Mouse (Mus musculus): ENCODE measurements at regions not wholly inside any gene's neighbourhood (a gene's known extent, or its start where the extent isn't known, plus 50 kb on each side); places are given as distances from the start of the nearest gene placed in this dataset.
"Not testable (repeated sequence)": the region's sequence is repeated elsewhere in the genome, so short reads cannot be mapped to it uniquely, and the experiment has no call there.

DNA sequence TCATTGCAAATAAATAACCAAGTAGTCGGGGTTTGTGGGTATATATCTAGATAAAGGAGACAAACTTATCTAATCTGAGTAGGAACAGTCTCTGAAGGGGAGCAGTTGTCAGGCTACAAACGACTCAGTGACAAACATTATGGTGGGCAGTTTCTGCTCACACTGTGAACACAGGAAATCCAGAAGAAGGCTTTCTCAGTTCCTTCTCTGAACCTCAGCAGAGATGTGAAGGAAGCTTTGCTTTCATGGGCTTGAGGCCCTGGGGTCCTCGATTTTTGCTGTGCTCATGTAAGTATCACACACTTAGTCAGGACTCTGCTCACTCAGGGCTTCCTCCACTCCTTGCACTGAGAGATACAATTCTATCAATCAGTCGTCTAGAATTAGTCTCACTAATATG, 994.7 kb upstream of the Foxg1 start:
- no peak for DNase-seq (ENCODE audit: low spot score in 2 of 2)

DNA sequence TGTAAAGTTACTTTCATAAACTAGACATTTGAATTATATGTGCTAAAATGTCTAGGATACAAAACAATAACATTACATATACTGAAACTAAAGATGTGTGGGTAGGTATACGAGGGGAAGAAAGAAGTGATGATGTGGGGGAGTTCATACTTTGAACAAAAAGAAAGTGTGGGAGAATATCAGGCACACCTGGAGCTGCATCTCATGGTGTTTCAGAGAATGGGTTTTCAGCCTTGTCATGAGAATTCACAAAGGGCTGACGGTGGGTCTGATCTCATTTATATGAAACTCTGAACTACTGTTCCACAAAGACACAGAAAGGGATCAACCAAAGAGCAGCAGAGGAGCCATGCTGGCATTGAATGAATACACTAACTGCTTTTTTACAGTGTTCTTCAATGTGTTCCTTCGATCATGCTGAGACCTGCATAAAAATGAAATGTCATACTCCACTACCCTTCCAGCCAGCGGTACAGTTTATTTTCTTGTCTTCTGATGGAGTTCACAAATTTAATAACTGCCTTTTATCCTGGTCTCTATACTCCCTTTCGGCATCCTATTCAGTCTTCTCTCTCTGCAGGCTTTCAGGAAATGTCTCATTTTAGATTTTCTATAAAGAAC, 994.2 kb upstream of the Foxg1 start:
- no peak for DNase-seq (ENCODE audit: low spot score in 2 of 2)

DNA sequence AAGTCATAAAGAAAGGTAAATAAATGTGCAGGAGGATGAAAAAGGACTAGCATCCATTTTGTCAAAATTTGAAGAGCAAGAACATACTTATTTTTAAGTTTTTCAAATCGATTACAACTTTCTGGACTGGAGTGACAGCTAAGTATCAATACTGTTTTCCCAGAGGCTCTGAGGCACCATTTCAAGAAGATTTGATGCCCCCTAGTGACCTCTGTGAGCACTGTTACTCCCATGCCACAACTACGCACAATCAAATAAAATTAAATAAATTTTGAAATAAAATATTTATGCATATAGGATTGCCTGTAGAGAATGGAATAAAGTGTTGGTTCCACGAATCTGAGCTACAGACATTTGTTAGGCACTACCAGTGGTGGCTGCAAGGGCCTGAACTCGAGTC, 991.5 kb upstream of the Foxg1 start:
- DNase-seq (ENCODE audit: low spot score in 2 of 2), result no peak

DNA sequence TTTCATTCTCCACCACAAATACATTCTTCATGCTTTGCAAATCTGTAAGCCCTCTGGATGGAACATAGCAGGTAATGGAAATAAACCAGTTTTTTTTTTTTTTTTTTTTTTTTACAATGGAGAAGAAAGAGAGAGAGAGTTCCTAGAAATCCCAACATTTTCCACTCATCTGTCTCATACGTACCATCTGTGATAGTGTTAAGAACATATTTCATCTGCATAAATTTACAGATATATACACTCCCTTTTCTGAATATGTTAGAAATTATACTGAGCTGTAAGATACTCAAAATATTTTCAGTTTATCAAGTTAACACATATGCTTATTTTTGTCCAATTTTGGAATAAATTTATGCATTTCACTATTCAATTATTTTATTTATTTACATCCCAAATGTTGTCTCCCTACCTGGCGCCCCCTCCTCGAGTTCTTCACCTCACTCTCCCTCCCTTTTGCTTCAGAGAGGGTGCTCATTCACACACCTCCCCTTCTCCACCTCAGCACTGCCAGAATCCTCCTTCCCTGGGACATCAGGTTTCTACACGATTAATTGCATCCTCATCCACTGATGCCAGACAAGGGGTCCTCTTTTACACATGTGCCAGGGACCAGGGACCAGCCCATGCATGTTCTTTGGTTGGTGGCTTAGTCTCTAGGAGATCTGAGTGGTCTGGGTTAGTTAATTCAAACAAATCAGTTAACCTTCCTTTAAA, 943.0 kb upstream of the Foxg1 start:
- DNase-seq (ENCODE audit: low spot score in 2 of 2), result no peak

DNA sequence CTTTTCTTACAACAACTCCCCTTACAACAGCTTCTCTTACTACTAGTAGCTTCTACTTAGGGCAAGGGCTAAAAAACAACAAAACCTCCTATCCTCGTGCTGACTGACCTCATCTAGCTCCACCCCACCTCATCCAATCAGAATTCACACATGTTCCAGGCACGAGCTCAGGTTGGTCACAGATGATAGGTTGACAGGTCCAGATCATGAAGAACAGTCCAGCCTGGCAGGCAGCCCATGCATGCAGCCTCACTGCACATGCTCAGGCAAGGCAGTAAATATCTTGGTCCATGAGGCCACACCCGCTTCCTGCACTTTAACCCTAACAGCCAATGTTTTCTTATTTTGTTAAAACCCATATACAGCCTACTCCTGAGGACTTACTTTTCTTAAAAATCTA, 933.7 kb upstream of the Foxg1 start:
- not testable (repeated sequence) for DNase-seq (ENCODE audit: low spot score in 2 of 2)

GRCm38 (mm10) chr12:48462392-48462791, 920.1 kb upstream of the Foxg1 start:
- DNase-seq (ENCODE audit: low spot score in 2 of 2), result no peak

DNA sequence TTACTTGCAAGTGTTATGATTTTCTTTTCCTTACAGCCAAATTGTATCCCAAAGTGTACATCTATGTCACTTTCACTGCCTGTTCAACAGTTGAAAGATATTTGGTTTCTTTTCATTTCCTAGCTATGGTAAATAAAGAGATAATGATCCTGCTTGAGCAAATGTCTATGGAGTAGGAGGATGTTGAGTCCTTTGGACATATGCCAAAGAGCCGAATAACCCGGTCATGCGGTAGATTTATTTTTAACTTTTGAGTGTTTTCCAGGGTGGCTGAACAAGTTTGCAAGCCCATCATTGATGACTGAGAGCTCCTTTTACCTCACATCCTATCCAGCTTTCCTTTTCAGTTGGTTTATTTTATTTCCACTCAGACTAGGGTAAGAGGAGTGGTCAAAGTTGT, 881.7 kb upstream of the Foxg1 start:
- no peak for DNase-seq (ENCODE audit: low spot score in 2 of 2)

GRCm38 (mm10) chr12:48511594-48511993, 870.9 kb upstream of the Foxg1 start:
- no peak for DNase-seq (ENCODE audit: low spot score in 2 of 2)

DNA sequence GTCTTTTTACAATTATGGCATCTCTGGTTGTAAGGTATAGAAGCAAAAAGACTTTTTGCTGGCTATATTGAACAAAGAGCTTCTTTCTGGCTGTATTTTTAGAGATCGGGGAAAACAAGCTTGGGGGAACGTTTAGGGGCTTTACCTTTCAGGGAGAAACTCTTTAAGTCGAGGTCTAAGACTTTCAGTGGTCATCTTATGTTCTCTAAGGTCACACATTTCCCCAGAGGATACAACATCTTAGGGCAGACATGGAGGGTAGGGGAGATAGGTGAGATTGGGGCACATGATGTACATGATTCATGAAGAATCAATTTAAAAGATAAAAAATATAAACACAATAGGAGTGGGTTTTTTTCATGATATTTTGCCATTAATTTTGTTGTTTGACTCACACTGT, 870.2 kb upstream of the Foxg1 start:
- DNase-seq (ENCODE audit: low spot score in 2 of 2), result no peak

- DNase-seq (ENCODE audit: low spot score in 2 of 2), result peak in 1 of 2 experiments; percentile 15
Measured at GRCm38 (mm10) chr12:48521996-48522395, 860.5 kb upstream of the Foxg1 start.

- DNase-seq (ENCODE audit: low spot score in 2 of 2), result not testable (repeated sequence)
Measured at GRCm38 (mm10) chr12:48559690-48560089, 822.8 kb upstream of the Foxg1 start.

GRCm38 (mm10) chr12:48604401-48605197, 777.9 kb upstream of the Foxg1 start:
- DNase-seq (ENCODE audit: low spot score in 2 of 2), result no peak

DNA sequence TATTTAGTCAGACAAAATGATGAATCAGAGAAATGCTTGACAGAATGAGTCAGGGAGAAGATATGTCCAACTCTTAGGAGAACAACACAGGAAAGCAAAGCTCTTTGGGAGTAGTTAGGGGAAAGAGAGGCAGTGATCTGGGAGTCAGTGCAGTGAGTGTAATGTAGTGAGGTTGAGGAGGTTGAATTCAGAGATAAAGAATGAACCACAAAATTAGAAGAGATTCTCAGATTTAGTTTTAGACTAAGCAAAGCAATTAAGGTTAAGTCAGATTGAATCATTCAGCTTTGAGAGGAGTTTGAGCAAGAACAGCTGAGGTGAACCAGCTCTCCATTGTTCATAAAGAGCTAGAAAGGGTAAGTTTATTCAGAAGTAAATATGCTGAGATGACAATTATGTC, 777.0 kb upstream of the Foxg1 start:
- no peak for DNase-seq (ENCODE audit: low spot score in 2 of 2)

DNA sequence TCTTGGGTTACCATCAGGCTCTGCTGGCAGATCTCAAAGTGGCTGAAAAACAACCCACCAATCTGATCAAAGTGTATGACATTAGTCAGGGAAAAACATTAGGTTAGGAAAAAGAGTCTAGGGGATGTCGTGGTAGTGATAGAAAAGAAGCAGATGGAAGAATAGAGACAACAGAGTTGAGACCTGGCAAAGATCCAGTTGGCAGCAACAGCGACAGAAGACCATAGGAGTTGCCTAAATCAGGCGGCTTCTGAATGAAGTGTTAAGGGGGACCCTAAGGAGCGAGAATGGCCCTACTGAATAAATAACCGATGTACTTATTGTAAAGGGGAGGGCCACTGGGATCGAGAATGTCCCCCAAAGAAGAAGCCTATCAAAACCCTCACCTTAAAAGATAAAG, 773.1 kb upstream of the Foxg1 start:
- no peak for DNase-seq (ENCODE audit: low spot score in 2 of 2)

GRCm38 (mm10) chr12:48612066-48612465, 770.4 kb upstream of the Foxg1 start:
- DNase-seq (ENCODE audit: low spot score in 2 of 2), result peak; percentile 24 to 25

- no peak for DNase-seq (ENCODE audit: low spot score in 2 of 2)
Measured at GRCm38 (mm10) chr12:48616337-48616736, 766.1 kb upstream of the Foxg1 start.

GRCm38 (mm10) chr12:48633559-48633958, 748.9 kb upstream of the Foxg1 start:
- DNase-seq (ENCODE audit: low spot score in 2 of 2), result no peak

GRCm38 (mm10) chr12:48634671-48635241, 747.7 kb upstream of the Foxg1 start:
- no peak for DNase-seq (ENCODE audit: low spot score in 2 of 2)

DNA sequence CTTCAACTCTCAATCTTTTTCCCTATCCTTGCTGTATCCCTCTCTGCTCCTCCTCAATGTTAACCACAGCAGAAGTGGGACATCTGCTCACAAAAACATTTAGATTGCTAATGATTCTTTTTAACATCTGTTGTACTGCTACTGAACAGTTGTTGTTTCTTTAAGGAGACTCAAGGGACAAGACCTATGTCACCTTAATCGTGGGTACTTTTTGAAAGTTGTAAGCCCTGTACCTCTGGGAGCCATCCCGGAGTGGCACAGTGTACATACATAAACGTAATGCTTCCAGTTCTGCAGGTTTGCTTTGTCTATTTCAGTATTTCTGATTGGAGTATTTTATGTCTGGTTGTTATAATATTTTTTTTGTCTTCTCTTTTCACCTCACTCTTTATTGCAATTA, 740.5 kb upstream of the Foxg1 start:
- no peak for DNase-seq (ENCODE audit: low spot score in 2 of 2)

DNA sequence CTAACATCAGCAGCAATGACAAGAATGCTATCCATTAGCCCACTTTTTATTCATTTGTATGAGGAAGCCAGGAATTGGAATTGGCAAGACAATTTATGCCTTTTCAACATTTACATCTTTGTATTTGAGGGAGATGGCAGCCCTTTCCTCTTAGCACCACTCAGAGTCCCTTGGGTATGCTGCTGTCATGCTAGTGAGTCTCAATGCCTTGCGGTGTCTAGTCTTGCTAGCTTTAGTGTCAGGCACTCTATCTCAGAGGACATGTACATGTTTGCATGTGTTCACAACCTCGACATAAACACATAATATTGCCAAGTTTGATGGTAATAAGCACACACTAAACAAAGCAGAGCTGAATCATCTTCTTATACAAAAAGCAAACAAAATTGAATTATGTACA, 737.3 kb upstream of the Foxg1 start:
- DNase-seq (ENCODE audit: low spot score in 2 of 2), result no peak

DNA sequence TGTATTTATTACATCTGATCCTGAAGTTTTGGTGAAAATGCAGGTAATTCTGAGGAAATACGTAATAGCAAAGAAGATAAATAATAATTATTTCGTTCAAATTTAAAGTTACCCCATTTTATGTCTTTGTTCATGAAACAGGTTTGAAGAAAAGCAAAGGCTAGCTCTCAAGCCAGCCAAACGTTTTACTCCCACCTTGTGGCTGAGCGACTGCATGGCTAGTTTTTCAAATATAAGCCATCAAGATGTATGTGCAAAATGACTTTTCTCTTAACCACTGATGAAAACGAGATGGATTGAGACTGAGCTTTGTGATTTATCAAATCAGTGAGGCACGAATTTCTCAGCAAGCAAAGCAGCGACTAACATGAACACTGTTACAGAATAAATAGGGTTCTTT, 736.5 kb upstream of the Foxg1 start:
- DNase-seq (ENCODE audit: low spot score in 2 of 2), result peak; percentile 21 to 33

GRCm38 (mm10) chr12:48675176-48675575, 707.3 kb upstream of the Foxg1 start:
- no peak for DNase-seq (ENCODE audit: low spot score in 2 of 2)

GRCm38 (mm10) chr12:48680957-48681356, 701.5 kb upstream of the Foxg1 start:
- DNase-seq (ENCODE audit: low spot score in 2 of 2), result peak; percentile 12 to 17
